Mouse (Mus musculus): ENCODE results near the gene 2410137M14Rik. TPM values are rescaled to one million over a fixed set of nuclear protein-coding genes. Genes with fewer than 3 reads are reported as not detected.
A peak's percentile ranks its signal among the peaks of the same experiment; 100 is the strongest.

The 2410137M14Rik gene
- polyA plus RNA-seq, 1 experiment: not detected

DNA sequence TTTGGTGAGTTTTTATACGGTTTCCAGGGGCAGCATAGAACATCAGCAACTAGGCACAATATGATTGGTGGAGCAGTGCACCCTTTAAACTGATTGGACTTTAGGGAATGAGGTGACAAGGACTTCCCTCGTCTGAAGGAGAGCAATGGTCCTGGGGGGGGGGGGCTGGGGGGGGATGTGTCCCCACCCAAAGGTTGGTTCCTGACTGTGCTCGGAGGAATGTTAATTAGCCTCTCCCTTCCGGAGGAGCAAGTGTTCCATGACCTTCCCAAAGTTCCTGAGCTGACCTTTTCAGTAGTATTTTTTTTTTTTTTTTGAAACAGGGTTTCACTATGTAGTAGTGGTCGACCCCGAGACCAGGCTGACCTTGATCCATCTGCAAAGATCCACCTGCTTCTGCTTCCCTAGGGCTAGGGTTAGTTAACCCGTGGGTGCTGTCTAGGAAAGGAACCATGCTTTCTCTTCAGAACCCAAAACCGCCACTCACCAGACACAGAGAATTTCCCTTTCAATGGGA, 7.7 kb downstream of the 2410137M14Rik start:
- no peak for TF ChIP-seq POLR2A (IDR thresholded peaks at IDR 0.05; ENCODE audit: borderline replicate concordance, low read depth, low read length)
- no peak for TF ChIP-seq CTCF (IDR thresholded peaks at IDR 0.05; ENCODE audit: low read depth, low read length)
- H3K4me3 ChIP-seq (ENCODE audit: insufficient read depth, low read length): no peak overlapping the region
- no peak overlapping the region for H3K27ac ChIP-seq (ENCODE audit: insufficient read depth, low read depth, low read length)
- H3K4me1 ChIP-seq (ENCODE audit: control insufficient read depth, insufficient read depth, low read length): peaks cover 9% of the 10 kb centered on the region

DNA sequence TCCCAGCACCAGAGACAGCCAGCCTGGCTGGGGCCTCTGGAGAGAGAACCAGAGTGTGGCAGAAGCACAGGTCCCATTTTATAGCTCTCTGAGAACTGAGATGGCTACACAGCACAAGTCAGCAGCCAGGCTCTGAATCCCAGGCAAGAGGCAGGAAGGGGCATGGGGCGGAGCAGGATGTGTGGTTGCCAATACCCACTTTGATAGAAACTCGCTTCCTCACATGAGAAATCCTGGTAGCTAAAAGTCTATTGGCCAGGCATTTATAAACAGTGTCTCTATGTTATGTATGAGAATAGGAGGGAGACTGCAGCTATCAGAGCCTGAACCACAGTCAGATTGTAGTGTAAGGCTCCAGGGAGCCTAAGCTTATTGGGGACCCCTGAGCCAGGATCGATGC, 8.2 kb downstream of the 2410137M14Rik start:
- peaks cover 9% of the 10 kb centered on the region for H3K4me1 ChIP-seq (ENCODE audit: control insufficient read depth, insufficient read depth, low read length)
- no peak overlapping the region for H3K27ac ChIP-seq (ENCODE audit: insufficient read depth, low read depth, low read length)
- TF ChIP-seq POLR2A (IDR thresholded peaks at IDR 0.05; ENCODE audit: borderline replicate concordance, low read depth, low read length): no peak
- no peak for TF ChIP-seq CTCF (IDR thresholded peaks at IDR 0.05; ENCODE audit: low read depth, low read length)
- no peak overlapping the region for H3K4me3 ChIP-seq (ENCODE audit: insufficient read depth, low read length)

DNA sequence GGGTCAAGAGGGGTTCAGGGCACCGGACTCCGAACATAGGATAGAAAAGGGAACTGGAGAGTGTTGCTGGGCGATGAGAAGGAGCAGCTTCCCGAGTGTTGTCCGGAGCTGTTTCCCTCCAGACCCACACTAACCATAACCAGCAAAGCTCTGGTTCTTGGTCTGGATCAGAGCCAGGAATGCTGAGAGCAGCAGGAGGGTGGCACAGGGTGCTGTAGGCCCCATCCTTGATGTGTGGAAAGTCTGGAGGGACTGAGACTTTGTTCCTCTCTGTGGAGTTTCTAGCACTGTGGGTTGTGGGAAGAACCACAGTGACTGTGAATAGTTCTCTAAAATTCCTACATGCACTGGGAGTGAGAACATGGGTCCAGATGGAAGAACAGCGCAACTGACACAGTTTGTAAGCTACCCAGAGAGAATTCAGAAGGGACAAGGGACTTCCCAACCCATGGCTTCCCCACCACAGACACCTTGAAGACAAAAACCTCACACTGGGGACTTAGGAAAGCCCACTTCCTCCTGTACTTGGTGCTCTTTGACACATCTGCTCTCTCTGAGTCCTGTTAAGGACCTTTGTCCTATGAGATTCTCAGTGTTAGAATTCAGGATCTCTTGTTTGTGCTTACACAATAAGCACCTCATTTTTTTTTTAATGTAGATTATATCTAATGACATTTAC, 9.7 kb downstream of the 2410137M14Rik start:
- Histone ChIP-seq H3K27ac (ENCODE audit: insufficient read depth, low read depth, low read length) (no peak overlapping the region), H3K4me1 (ENCODE audit: control insufficient read depth, insufficient read depth, low read length) (peaks cover 17% of the 10 kb centered on the region), H3K4me3 (ENCODE audit: insufficient read depth, low read length) (no peak overlapping the region)
- no peak for TF ChIP-seq CTCF (IDR thresholded peaks at IDR 0.05; ENCODE audit: low read depth, low read length)
- TF ChIP-seq POLR2A (IDR thresholded peaks at IDR 0.05; ENCODE audit: borderline replicate concordance, low read depth, low read length): no peak

DNA sequence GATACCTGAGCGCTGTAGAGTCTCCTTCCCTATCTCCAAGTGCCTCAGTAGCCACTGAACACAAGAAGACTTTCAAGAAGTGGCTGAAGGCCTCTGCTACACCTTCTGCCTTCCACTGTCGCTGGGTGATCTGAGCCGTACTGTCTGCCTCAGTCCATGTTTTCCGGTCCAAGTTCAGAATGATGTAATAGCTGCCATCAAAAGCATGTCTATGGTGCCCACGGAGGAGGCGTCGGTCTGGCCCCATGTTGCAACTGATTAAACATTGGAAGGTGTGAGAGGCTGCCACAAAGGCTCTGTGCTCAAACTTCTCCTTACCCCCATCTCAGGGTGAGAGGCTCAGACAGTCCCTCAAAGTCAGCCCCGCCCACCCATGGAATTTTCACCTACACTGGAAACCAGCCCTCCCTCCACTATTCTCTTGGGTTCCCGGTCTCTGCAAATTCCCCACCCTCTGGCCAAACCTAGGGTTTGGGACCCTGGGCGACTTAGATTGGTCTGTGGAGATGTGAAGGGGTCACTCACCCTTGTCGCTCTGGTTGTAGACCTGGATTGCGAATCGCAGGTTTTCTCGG, 10.6 kb downstream of the 2410137M14Rik start:
- TF ChIP-seq POLR2A (IDR thresholded peaks at IDR 0.05; ENCODE audit: borderline replicate concordance, low read depth, low read length): no peak
- no peak for TF ChIP-seq CTCF (IDR thresholded peaks at IDR 0.05; ENCODE audit: low read depth, low read length)
- Histone ChIP-seq H3K4me1 (ENCODE audit: control insufficient read depth, insufficient read depth, low read length) (peaks cover 19% of the 10 kb centered on the region), H3K27ac (ENCODE audit: insufficient read depth, low read depth, low read length) (no peak overlapping the region), H3K4me3 (ENCODE audit: insufficient read depth, low read length) (no peak overlapping the region)

DNA sequence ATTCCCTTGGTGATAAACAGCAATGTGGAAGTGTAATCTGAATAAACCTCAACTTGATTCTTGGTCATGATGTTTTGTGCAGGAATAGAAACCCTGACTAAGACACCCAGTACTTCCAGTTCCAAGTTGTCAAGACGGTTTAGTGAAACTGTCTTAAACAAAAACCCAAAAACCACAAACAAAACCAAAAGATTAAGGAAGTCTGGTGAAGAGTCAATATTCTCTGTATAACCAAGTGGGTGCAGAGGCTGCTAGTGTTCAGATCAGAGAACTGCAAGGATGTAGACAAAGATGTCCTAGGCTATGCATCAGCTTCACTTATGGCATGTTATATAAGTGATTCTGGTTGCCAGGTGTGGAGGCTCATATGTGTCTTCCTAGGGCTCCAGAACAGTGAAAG, 14.2 kb downstream of the 2410137M14Rik start:
- Histone ChIP-seq H3K4me3 (ENCODE audit: insufficient read depth, low read length) (no peak overlapping the region), H3K4me1 (ENCODE audit: control insufficient read depth, insufficient read depth, low read length) (peaks cover 19% of the 10 kb centered on the region), H3K27ac (ENCODE audit: insufficient read depth, low read depth, low read length) (no peak overlapping the region)
- no peak for TF ChIP-seq POLR2A (IDR thresholded peaks at IDR 0.05; ENCODE audit: borderline replicate concordance, low read depth, low read length)
- TF ChIP-seq CTCF (IDR thresholded peaks at IDR 0.05; ENCODE audit: low read depth, low read length): no peak

DNA sequence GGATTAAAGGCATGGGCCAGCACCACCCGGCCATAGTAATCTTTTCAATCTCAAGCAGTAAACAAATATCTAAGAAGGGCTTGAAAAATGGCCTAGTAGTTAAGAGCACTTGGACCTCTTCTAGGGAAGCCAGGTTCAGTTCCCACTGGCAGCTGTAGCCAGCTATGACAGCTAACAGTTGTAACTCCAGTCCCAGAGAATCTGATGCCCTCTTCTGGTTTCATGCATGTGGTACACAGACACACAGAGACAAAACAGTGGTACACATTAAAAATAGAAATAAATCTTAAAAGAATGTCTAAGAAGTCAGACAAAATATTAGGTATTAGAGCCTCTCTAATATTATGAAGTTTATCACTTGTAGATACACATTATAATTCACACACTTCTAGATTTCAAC, 19.9 kb downstream of the 2410137M14Rik start:
- H3K4me1 ChIP-seq (ENCODE audit: control insufficient read depth, insufficient read depth, low read length): peaks cover 4% of the 10 kb centered on the region
- TF ChIP-seq CTCF (IDR thresholded peaks at IDR 0.05; ENCODE audit: low read depth, low read length) (no peak), POLR2A (IDR thresholded peaks at IDR 0.05; ENCODE audit: borderline replicate concordance, low read depth, low read length) (no peak)
- H3K27ac ChIP-seq (ENCODE audit: insufficient read depth, low read depth, low read length): no peak overlapping the region
- no peak overlapping the region for H3K4me3 ChIP-seq (ENCODE audit: insufficient read depth, low read length)

DNA sequence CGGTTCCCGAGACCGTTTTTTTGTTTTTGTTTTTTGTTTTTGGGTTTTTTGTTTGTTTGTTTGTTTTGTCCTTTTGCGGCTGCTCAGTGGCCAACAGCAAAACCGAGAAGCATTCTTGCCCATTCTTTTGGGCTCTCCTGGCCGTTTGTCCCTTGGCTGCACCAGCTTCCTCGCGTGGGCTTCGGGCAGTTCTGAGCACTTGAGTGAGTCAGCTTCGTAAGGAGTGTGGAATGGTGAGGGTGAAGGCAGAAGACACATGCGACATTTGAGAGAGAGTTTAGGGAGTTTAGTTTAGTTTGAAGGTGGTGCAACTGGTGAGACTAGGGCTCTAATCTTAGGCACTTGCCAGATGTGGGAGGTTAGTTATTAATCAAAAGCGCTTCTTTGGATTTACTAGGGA, 22.2 kb downstream of the 2410137M14Rik start:
- TF ChIP-seq CTCF (IDR thresholded peaks at IDR 0.05; ENCODE audit: low read depth, low read length) (no peak), POLR2A (IDR thresholded peaks at IDR 0.05; ENCODE audit: borderline replicate concordance, low read depth, low read length) (no peak)
- Histone ChIP-seq H3K4me1 (ENCODE audit: control insufficient read depth, insufficient read depth, low read length) (peaks cover 4% of the 10 kb centered on the region), H3K4me3 (ENCODE audit: insufficient read depth, low read length) (peak overlapping the region; percentile 92), H3K27ac (ENCODE audit: insufficient read depth, low read depth, low read length) (peak overlapping the region; percentile 25)

DNA sequence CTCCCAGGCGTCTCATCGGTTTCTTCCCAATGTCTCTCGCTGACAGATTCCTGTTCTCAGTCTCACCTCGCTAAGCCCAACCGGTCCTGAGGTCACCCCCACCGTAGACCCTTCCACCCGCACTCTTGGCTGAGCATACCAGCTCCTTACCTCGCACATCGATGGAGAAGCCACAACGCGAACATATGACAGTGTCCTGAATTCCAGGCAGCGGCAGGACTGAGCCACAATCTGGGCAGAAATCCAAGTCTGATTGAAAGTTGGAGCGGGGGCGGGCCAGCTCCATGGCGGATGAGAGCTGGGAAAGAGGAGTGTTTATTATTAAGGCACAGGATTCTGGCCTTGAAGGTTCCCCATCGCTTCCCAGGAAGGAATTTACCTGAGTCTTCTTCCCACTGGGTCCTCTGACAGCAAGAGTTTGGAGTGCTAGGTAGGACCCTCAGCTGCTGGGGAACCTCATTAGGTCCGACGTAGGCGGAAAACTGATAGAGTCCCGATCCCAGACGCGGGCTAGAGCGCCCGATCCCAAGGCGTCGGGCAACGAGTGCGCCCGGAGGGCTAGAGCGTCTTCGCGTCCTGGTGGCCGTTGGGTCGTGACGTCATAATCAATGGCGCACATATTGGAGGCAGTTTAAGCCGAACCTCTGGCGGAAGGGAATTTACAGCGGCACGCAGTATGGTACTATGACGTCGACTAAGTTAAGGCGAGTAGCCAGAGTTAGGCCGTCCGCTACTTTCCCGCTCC, 22.9 kb downstream of the 2410137M14Rik start, which contains the start of the genes Znrd1 and Znrd1as:
TSS of gene Znrd1 (minus strand) at position 561 of the 745 bp plus-strand sequence.
TSS of gene Znrd1as (plus strand) at position 594 of the 745 bp plus-strand sequence.
- peaks cover 4% of the 10 kb centered on the region for H3K4me1 ChIP-seq (ENCODE audit: control insufficient read depth, insufficient read depth, low read length)
- 0 out of 2 replicates have a peak, but pooled peaks have one; percentile 13 for TF ChIP-seq CTCF (IDR thresholded peaks at IDR 0.05; ENCODE audit: low read depth, low read length)
- no peak for TF ChIP-seq POLR2A (IDR thresholded peaks at IDR 0.05; ENCODE audit: borderline replicate concordance, low read depth, low read length)
- H3K27ac ChIP-seq (ENCODE audit: insufficient read depth, low read depth, low read length): peak within 1 kb of the TSS; percentile 36
- H3K4me3 ChIP-seq (ENCODE audit: insufficient read depth, low read length): peak within 1 kb of the TSS; percentile 92

DNA sequence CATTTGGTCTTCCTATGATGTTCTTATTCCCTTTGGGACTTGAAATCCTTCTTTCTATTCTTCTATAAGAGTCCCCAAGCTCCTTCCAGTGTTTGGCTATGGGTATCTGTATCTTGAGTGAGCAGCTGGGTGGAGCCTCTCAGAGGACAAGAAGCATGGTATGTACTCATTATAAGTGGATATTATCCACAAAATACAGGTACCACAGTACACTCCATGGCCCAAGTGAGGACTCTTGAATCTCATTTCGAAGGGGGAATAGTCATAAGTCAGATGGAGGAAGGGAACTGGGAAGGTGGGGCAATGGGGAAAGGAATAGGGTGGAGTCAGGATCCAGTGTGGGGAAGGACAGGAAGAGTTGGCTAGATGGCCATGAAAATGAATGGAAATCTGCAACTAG, 28.0 kb downstream of the 2410137M14Rik start:
- TF ChIP-seq CTCF (IDR thresholded peaks at IDR 0.05; ENCODE audit: low read depth, low read length): no peak
- no peak for TF ChIP-seq POLR2A (IDR thresholded peaks at IDR 0.05; ENCODE audit: borderline replicate concordance, low read depth, low read length)
- no peak overlapping the region for H3K4me3 ChIP-seq (ENCODE audit: insufficient read depth, low read length)
- no peak overlapping the region for H3K27ac ChIP-seq (ENCODE audit: insufficient read depth, low read depth, low read length)
- H3K4me1 ChIP-seq (ENCODE audit: control insufficient read depth, insufficient read depth, low read length): peaks cover 11% of the 10 kb centered on the region

Measured in bone marrow macrophage, adult 2 months (primary cell).